Mouse (Mus musculus) cortical plate, adult 2 months (tissue): ENCODE results near the gene Ccdc33.

Experiments used
- CTCF ChIP-seq: fragments of 200-500 bp; IDR thresholded peaks from 2 replicates; pipeline ENCODE4 v1.5.1; 2011; ENCODE audit warnings: mild to moderate bottlenecking, control low read depth, low read length; ENCODE audit not compliant: insufficient read depth; ENCODE audit errors: extremely low read depth
- POLR2A ChIP-seq: fragments of 200-500 bp; IDR thresholded peaks from 2 replicates; pipeline ENCODE4 v1.6.1; 2011; ENCODE audit warnings: mild to moderate bottlenecking, low read length, control low read depth; ENCODE audit not compliant: insufficient read depth; ENCODE audit errors: extremely low read depth

GRCm38 (mm10) chr9:58008336-58009014 is 110.1 kb downstream of the Ccdc33 start:
- TF ChIP-seq CTCF (no peak), POLR2A (no peak)
